Mouse (Mus musculus): ENCODE data around the gene Cyth1. TPM values are rescaled to one million over a fixed set of nuclear protein-coding genes. Genes with fewer than 3 reads are reported as not detected.

Cyth1 gene
- polyA plus RNA-seq, 1 experiment from 2014 or later, result 10.1 TPM

GRCm38 (mm10) chr11:118200834-118201830 is 47.3 kb downstream of the Cyth1 start:
- WGBS, result 52% methylated on average over 11 of the region's 11 CpGs
- DNase-seq (ENCODE audit: extremely low spot score, low spot score), result no peak
- peaks cover 77% of the 10 kb centered on the region for H3K4me1 ChIP-seq
- H3K27me3 ChIP-seq (ENCODE audit: poor library complexity, severe bottlenecking), result no peaks in the 10 kb centered on the region
- H3K27ac ChIP-seq, result peak overlapping the region; percentile 82
- H3K36me3 ChIP-seq (replicated peaks), result no peaks in the 10 kb centered on the region
- H3K9me3 ChIP-seq, result no peaks in the 10 kb centered on the region
- H3K4me3 ChIP-seq, result peak overlapping the region; percentile 53

GRCm38 (mm10) chr11:118198296-118198600 is 50.1 kb downstream of the Cyth1 start:
- no peaks in the 10 kb centered on the region for H3K9me3 ChIP-seq
- no peaks in the 10 kb centered on the region; the same call in 1 of the 2 replicates for H3K36me3 ChIP-seq (replicated peaks)
- H3K4me3 ChIP-seq, result peak overlapping the region; percentile 30
- H3K27me3 ChIP-seq (ENCODE audit: poor library complexity, severe bottlenecking), result no peaks in the 10 kb centered on the region
- peaks cover 82% of the 10 kb centered on the region for H3K4me1 ChIP-seq
- DNase-seq (ENCODE audit: extremely low spot score, low spot score), result no peak
- H3K27ac ChIP-seq, result peak overlapping the region; percentile 87
- WGBS, result 18% methylated on average over 2 of the region's 2 CpGs

- H3K27ac ChIP-seq, result peak overlapping the region; percentile 87
- DNase-seq (ENCODE audit: extremely low spot score, low spot score), result peak; percentile 65
- no peaks in the 10 kb centered on the region for H3K27me3 ChIP-seq (ENCODE audit: poor library complexity, severe bottlenecking)
- no peaks in the 10 kb centered on the region; the same call in 1 of the 2 replicates for H3K36me3 ChIP-seq (replicated peaks)
- H3K4me1 ChIP-seq, result peaks cover 76% of the 10 kb centered on the region
- peak overlapping the region; percentile 30 for H3K4me3 ChIP-seq
- 28% methylated on average over 13 of the region's 13 CpGs for WGBS
- no peaks in the 10 kb centered on the region for H3K9me3 ChIP-seq
These were observed 50.7 kb downstream of the Cyth1 start for GRCm38 (mm10) chr11:118197508-118198295.

GRCm38 (mm10) chr11:118196824-118197388 is 51.5 kb downstream of the Cyth1 start:
- no peak for DNase-seq (ENCODE audit: extremely low spot score, low spot score)
- WGBS, result 78% methylated on average over 10 of the region's 10 CpGs
- H3K4me3 ChIP-seq, result no peak overlapping the region
- peak overlapping the region; percentile 71; the same call in 1 of the 2 replicates for H3K27ac ChIP-seq
- peaks cover 68% of the 10 kb centered on the region for H3K4me1 ChIP-seq
- H3K27me3 ChIP-seq (ENCODE audit: poor library complexity, severe bottlenecking), result no peaks in the 10 kb centered on the region
- no peaks in the 10 kb centered on the region for H3K9me3 ChIP-seq
- H3K36me3 ChIP-seq (replicated peaks), result peaks cover 7% of the 10 kb centered on the region

GRCm38 (mm10) chr11:118193390-118194147 is 54.8 kb downstream of the Cyth1 start:
- no peak overlapping the region for H3K4me3 ChIP-seq
- 0 out of 2 replicates have a peak overlapping the region, but pooled peaks have one; percentile 11 for H3K27ac ChIP-seq
- no peaks in the 10 kb centered on the region for H3K27me3 ChIP-seq (ENCODE audit: poor library complexity, severe bottlenecking)
- DNase-seq (ENCODE audit: extremely low spot score, low spot score), result no peak
- H3K9me3 ChIP-seq, result no peaks in the 10 kb centered on the region
- WGBS, result 91% methylated on average over 14 of the region's 14 CpGs
- peaks cover 20% of the 10 kb centered on the region for H3K36me3 ChIP-seq (replicated peaks)
- peaks cover 37% of the 10 kb centered on the region for H3K4me1 ChIP-seq

- WGBS, result 87% methylated on average over 5 of the region's 5 CpGs
- H3K9me3 ChIP-seq, result no peaks in the 10 kb centered on the region
- H3K27me3 ChIP-seq (ENCODE audit: poor library complexity, severe bottlenecking), result no peaks in the 10 kb centered on the region
- 0 out of 2 replicates have a peak overlapping the region, but pooled peaks have one; percentile 11 for H3K27ac ChIP-seq
- DNase-seq (ENCODE audit: extremely low spot score, low spot score), result no peak
- H3K4me1 ChIP-seq, result peaks cover 31% of the 10 kb centered on the region
- H3K36me3 ChIP-seq (replicated peaks), result peaks cover 21% of the 10 kb centered on the region
- no peak overlapping the region for H3K4me3 ChIP-seq
These were observed 55.4 kb downstream of the Cyth1 start for GRCm38 (mm10) chr11:118192973-118193372.

- no peak for DNase-seq (ENCODE audit: extremely low spot score, low spot score)
- H3K27me3 ChIP-seq (ENCODE audit: poor library complexity, severe bottlenecking), result no peaks in the 10 kb centered on the region
- no peaks in the 10 kb centered on the region for H3K4me1 ChIP-seq
- H3K36me3 ChIP-seq (replicated peaks), result peaks cover 61% of the 10 kb centered on the region
- H3K9me3 ChIP-seq, result no peaks in the 10 kb centered on the region
- WGBS, result 92% methylated on average over 9 of the region's 9 CpGs
- no peak overlapping the region for H3K4me3 ChIP-seq
- no peak overlapping the region for H3K27ac ChIP-seq
These were observed 65.6 kb downstream of the Cyth1 start for GRCm38 (mm10) chr11:118182768-118183167.

- DNase-seq (ENCODE audit: extremely low spot score, low spot score), result no peak
- H3K27ac ChIP-seq, result no peak overlapping the region
- H3K9me3 ChIP-seq, result no peaks in the 10 kb centered on the region
- no peak overlapping the region for H3K4me3 ChIP-seq
- peaks cover 64% of the 10 kb centered on the region for H3K36me3 ChIP-seq (replicated peaks)
- no peaks in the 10 kb centered on the region for H3K27me3 ChIP-seq (ENCODE audit: poor library complexity, severe bottlenecking)
- H3K4me1 ChIP-seq, result no peaks in the 10 kb centered on the region
- WGBS, result 91% methylated on average over 4 of the region's 4 CpGs
These were observed 66.0 kb downstream of the Cyth1 start for GRCm38 (mm10) chr11:118182353-118182752.

GRCm38 (mm10) chr11:118180199-118180598 is 68.2 kb downstream of the Cyth1 start:
- Histone ChIP-seq H3K4me3 (no peak overlapping the region), H3K27me3 (ENCODE audit: poor library complexity, severe bottlenecking) (no peaks in the 10 kb centered on the region), H3K9me3 (no peaks in the 10 kb centered on the region), H3K4me1 (no peaks in the 10 kb centered on the region), H3K36me3 (replicated peaks) (peaks cover 76% of the 10 kb centered on the region), H3K27ac (no peak overlapping the region)
- WGBS, result 85% methylated on average over 7 of the region's 7 CpGs
- no peak for DNase-seq (ENCODE audit: extremely low spot score, low spot score)

GRCm38 (mm10) chr11:118178236-118178635 is 70.2 kb downstream of the Cyth1 start:
- Histone ChIP-seq H3K4me3 (no peak overlapping the region), H3K27me3 (ENCODE audit: poor library complexity, severe bottlenecking) (no peaks in the 10 kb centered on the region), H3K36me3 (replicated peaks) (peaks cover 68% of the 10 kb centered on the region), H3K27ac (no peak overlapping the region), H3K4me1 (no peaks in the 10 kb centered on the region), H3K9me3 (no peaks in the 10 kb centered on the region)
- no peak for DNase-seq (ENCODE audit: extremely low spot score, low spot score)
- 87% methylated on average over 5 of the region's 5 CpGs for WGBS

- 93% methylated on average over 7 of the region's 7 CpGs for WGBS
These were observed 73.6 kb downstream of the Cyth1 start for GRCm38 (mm10) chr11:118174752-118175151.

GRCm38 (mm10) chr11:118172768-118173167 is 75.6 kb downstream of the Cyth1 start:
- Histone ChIP-seq H3K4me3 (no peak overlapping the region), H3K4me1 (0 out of 2 replicates have a peak, but pooled peaks cover 2% of the 10 kb centered on the region), H3K36me3 (replicated peaks) (peaks cover 42% of the 10 kb centered on the region), H3K9me3 (no peaks in the 10 kb centered on the region), H3K27me3 (ENCODE audit: poor library complexity, severe bottlenecking) (no peaks in the 10 kb centered on the region), H3K27ac (0 out of 2 replicates have a peak overlapping the region, but pooled peaks have one; percentile 20)
- 88% methylated on average over 5 of the region's 5 CpGs for WGBS
- no peak for DNase-seq (ENCODE audit: extremely low spot score, low spot score)

More at GRCm38 (mm10) chr11:118174752-118175151, 73.6 kb downstream of the Cyth1 start:
- H3K9me3 ChIP-seq, result no peaks in the 10 kb centered on the region
- no peak for DNase-seq (ENCODE audit: extremely low spot score, low spot score)
- H3K36me3 ChIP-seq (replicated peaks), result peaks cover 50% of the 10 kb centered on the region
- H3K4me1 ChIP-seq, result no peaks in the 10 kb centered on the region
- H3K27ac ChIP-seq, result no peak overlapping the region
- no peaks in the 10 kb centered on the region for H3K27me3 ChIP-seq (ENCODE audit: poor library complexity, severe bottlenecking)
- H3K4me3 ChIP-seq, result no peak overlapping the region

Data from forebrain, embryonic 10.5 days (tissue).